Mouse (Mus musculus): ENCODE measurements at regions not wholly inside any gene's neighbourhood (a gene's known extent, or its start where the extent isn't known, plus 50 kb on each side); places are given as distances from the start of the nearest gene placed in this dataset.

DNA sequence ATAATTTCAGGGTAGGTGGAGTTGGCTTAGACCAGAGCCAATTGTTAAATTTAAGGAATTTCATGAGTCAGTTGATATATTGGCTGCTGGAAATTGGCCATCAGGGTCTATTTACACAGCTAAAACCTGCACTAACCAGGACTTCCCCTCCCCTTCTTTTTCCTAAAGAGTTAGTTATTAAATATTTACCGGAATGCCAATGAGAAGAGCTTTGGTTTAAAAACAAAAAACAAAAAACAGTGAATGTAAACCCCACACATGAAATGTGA, 294.6 kb downstream of the Epha4 start:
- no peak for DNase-seq

DNA sequence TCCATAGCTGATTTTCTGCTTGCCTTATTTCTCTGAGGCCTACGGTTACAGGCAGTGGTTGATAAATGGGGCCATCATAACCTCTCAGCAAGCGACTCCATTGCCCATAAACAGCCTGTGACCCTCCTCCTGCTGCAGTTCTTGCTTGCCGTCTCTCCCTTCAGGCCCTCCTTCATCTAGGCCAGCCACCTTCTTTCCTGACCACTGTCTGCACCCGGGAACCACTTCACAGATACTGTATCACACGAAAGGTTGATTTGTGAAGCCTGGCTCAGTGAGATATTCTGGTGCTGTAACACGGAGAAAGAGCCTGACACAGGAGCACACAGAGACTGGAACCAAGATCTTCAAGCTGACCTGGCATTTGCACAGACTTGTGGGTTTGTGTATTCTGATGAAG, 294.1 kb downstream of the Epha4 start:
- no peak for DNase-seq

GRCm38 (mm10) chr1:77221900-77222299, 293.0 kb downstream of the Epha4 start:
- no peak for DNase-seq

DNA sequence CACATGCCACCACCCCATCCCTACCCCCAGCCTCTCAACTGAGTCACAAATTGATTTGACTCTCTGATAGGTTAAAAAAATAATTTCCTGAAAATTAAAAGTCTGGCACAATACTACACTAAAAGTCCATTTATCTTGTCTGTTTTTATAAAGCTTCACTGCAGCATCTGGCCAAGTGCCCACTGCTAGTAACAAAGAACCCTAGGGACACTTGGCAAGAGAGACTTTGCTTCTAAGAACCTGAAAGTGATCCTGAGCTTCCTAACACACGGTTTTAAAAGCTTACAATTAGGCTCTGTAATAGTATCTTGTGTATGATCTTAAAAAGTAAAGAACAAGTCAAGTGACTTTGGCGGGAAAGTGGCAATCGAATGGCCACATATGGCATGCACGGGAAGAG, 288.3 kb downstream of the Epha4 start:
- no peak for DNase-seq

DNA sequence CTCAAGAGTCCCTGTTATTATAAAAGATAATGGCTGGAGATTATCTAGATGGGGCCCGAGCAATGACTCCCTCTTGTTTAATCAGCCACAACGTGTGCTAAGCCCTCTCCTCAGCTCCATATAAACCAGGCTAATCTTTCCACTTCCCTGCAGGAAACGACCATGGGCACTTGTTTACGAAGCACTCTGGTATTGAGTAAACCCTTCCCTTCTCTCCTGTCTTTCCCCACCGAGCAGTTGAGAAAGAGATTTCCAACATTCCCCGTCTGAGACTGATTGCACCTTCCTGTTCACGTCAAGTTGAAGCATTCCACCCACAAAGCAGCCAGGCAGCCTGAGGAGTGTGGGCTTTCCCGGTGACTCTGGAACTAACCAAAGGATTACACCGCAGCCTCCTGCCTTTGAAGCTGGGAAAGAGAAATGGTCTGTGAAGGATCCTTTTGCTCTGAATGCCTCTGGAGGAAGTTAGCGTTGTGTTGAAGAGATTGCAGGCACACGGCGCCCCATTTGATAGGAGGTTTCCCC, 287.8 kb downstream of the Epha4 start:
- no peak for DNase-seq

DNA sequence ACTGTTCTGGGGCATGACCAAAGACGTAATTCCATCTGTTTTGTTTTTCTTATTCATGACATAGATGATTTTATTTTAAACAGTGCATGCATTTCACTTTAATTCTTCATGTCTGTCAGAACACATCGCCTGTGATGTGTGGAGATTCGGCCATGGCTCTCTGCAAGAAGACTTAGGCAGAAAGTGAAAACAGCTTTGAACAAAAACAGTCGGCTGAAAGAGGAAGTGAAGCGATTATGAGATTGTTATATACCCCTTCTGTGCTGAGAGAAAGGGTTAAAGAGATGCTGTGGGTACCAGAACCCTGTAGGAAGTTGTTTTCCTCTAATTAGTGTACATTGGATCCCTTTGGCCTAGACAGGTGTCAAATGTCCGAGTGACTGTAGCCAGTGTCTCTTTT, 287.1 kb downstream of the Epha4 start:
- no peak for DNase-seq

DNA sequence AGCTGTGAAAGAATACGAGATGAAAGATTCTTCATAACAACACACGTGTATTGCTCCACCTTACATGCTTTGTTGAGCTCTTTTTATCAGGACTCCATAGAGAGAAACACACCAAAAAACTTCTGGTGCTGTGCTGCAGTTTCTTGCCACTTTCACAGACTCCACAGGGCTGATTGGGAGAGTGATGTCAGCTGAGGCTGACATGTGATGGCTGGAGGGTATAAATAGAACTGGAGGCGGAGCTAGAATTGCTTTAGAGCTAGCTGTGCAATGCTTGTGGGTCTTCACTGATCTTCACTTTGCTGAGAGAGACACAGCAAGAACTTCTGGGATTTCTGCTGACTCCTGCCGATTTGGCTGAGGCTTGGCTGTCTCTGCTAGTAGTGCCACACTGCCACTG, 285.3 kb downstream of the Epha4 start:
- no peak for DNase-seq

- DNase-seq = no peak
These were observed 281.9 kb downstream of the Epha4 start for GRCm38 (mm10) chr1:77233010-77233409.

- no peak for DNase-seq
These were observed 270.2 kb downstream of the Epha4 start for GRCm38 (mm10) chr1:77244642-77245041.

- no peak for DNase-seq
These were observed 268.8 kb downstream of the Epha4 start for GRCm38 (mm10) chr1:77246047-77246446.

DNA sequence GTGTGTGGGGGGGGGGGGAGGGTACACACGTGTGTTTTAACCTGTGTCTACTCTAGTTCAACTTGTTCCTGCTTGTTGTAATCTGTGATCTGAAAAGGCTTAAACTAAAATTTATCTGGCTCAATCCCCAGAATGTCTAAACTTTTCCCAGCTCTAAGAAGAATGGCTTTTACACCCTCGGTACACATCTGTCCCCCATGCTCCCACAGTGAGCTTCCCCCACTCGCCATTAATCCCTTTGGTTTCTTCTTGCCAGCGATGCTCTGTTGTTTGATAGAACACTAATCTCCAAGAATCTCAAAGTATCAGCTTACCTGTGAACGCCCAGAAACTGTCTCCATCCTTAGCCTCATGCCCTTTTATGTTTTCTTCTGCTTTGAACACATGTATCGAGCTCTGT, 260.6 kb downstream of the Epha4 start:
- no peak for DNase-seq

- no peak for DNase-seq
These were observed 258.6 kb downstream of the Epha4 start for GRCm38 (mm10) chr1:77256115-77256842.

DNA sequence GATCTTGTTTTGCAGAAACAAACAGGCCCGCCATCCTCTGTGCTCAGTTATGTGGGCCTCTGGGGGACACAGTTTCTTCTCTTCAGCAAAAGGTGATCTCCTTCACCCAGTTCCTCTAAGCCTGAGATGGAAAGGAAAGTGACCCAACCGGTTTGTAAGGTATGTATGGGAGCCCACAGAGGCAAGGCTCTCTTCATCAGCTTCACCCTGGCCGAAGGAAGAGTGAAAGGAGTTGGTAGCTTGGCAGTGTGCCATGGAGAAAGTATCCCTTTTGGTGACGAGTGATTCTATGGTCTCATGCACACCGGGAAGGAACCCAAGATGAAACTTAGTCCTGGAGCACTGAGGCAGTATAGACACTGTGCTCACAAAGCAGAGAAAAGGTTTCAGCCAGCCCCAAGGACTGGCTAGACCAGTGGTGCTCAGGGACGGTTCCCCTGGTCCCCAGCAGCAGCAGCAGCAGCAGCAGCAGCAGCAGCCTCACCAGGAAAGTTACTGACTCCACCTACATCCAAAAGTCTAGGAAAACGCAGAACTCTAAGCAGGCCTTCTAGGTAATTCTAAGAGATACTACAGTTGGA, 256.1 kb downstream of the Epha4 start:
- no peak for DNase-seq

DNA sequence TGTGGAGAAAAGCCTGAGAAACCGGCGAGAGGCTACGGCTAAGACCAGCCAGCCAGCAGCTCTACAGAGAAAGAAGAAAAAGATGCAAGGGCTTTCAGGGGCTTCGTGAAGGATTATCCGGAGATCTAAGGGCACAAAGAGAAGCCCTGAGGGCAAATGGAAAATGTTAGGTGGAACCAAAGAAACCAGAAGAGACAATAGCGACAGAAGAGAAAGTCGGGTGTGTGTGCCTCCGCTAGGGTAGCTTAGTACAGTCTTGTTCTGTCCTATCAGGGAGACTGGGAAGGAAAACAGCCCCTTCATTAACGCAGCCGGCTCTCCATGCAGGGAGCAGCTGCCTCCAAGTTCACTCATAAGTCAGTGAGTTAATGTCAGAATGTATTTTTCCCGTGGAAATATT, 255.1 kb downstream of the Epha4 start:
- no peak for DNase-seq

- DNase-seq = no peak
These were observed 253.2 kb downstream of the Epha4 start for GRCm38 (mm10) chr1:77261678-77262077.

- DNase-seq = no peak
These were observed 249.2 kb downstream of the Epha4 start for GRCm38 (mm10) chr1:77265677-77266076.

DNA sequence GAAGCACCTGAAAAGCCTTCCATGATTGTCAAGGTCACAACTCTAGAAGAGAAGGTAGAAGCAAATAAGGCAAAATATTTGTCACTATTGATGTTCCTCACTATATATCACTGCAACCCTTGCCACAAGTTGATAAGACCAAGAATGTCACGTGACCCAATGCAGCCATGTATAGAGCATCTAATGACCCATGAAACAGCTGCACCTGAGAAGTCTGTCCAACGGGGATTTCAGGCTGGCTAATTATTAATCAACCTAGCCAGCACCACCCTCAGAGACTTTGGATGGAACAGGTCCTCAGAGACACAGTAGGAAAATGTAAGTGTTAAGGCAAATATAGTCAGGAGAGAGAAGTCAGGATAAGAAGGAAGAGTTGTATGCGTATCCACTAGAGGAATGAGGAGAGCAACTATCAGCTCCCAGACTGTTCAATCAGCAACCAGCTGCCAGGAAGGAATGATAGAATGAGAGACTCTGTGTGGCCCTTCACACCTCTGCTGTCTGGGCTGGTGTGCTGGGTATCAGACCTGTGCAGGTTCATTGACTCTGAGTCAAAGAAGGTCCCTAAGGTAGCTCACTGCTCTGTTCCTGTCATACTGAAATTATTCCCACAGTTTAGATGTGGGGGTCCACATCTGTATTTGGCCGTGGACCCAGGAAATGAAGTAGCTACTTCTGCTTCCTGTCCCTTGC, 247.4 kb downstream of the Epha4 start:
- DNase-seq = no peak

DNA sequence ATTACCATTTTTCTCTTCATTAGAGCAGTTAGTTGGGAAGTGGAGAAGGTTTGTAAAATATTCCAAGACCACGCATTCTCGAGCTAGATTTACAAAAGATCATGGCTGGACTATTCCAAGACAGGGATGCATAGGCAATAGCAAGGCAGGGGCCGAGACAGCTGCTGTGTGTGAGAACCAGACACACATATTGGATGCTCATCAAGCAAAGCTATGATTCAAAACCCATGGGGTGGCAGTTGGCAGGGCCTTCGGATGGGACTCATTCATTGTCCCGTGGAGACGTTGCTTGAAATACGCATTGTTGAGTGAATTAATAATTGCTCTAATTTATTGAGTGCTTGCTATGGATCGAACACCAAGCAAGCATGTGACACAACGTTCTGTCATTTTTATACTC, 239.6 kb downstream of the Epha4 start:
- DNase-seq = no peak

GRCm38 (mm10) chr1:77279566-77279965, 235.3 kb downstream of the Epha4 start:
- DNase-seq = no peak

DNA sequence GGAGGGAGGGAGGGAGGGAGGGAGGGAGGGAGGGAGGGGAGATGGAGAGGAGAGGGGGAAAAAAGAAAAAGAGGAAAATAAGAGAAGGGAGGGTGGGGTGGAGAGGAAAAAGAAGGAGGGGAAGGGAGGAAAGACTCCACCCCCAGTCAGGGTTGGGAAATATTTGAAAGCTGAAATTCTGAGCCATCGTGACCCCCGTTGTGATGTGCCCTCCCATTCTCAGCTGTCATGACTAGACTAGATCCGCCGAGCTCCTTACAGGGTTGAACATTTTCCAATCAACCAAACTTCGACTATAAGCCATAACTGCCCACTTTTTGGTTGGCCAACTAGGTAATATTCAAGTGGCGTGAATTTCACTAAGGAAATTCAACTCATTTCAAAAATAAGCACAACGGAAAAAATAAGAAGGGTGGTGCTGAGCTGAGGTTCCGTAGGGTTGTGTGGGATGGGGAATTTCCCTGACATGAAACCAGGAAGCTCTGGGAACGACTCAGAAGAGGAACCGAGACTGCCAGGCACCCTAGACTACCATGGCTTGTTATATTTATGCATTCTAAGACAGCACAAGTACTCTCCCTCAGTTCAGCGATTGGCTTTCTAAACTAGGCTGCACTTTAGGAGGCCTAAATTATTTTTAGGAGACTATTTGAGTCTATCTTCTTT, 234.4 kb downstream of the Epha4 start:
- DNase-seq = no peak

DNA sequence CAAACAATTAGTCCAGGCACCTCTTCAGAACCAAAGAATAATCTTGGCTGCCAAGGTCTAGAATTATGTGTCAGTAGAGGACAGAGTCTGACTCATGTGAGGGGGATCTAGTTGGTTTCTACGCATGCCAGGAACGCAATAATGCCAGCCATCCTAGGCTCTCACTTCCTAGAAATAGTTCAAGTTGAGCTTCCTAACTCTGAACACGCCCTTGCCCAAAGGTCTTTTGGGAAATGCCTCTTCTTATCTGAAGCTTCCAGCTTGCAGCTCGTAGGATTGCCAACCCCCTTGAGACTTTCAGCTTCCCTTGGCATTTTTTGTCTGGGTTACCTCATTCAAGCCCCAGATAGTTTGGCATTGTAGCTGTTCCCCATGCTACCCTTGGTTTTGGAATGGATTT, 233.1 kb downstream of the Epha4 start:
- no peak for DNase-seq

DNA sequence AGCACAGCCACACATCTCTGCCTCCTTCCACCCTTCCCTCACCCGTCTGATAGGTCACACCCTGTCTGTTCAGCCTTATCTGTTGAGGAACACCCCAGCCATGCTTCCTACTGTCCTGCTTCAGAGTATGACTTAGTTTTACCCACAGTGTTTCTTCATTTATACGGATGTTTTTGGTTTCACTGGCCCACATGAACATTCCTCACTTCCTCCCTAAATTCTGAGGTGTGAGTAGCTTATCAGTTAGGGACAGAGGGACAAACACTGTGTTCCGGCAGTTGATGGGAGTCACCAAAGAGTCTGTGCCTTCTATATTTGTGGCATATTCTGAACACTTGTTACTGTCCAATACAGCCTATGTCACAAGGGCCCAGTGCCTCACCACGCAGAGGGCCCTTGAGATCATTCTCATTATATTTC, 216.2 kb downstream of the Epha4 start:
- no peak for DNase-seq

- no peak for DNase-seq
These were observed 214.1 kb downstream of the Epha4 start for GRCm38 (mm10) chr1:77300806-77301205.

DNA sequence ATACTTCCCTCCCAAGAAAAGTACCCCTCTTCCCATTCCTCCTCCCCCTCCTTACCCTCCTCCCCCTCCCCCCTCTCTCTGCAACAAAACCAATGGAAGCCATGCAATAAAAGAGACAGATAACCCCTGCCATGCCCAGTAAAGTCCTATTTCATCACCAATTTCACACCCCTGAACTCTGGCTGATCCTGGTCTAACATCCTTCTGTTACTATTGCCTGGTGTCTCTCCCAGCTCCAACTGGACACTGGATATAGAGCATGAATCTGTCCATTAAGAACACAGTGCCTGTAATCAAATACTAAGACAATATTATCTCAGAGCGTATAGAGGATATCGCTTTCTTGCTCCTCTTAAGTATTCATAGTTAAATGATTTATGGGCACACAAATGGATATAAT, 210.1 kb downstream of the Epha4 start:
- DNase-seq = no peak
